Mouse (Mus musculus) stomach, postnatal 0 days (tissue): Measurements from ENCODE around the gene Sdcbp2. TPM values are rescaled to one million over a fixed set of nuclear protein-coding genes. Genes with fewer than 3 reads are reported as not detected.

Source experiments
- ATAC-seq: fragments of 200-750 bp; cut with Nextera tagmentation; 2 replicates; pipeline ENCODE4 v1.8.0; 2017; ENCODE audit not compliant: low FRiP score, low TSS enrichment
- DNase-seq: peaks from one replicate; pipeline ENCODE4 v3.0.0-alpha.2; 2016; ENCODE audit warnings: low spot score
- H3K27ac ChIP-seq: fragments of 300-500 bp; sonication (generic); replicated peaks from 2 replicates; pipeline ENCODE4 v1.5.1; 2014; ENCODE audit warnings: mild to moderate bottlenecking, control low read depth
- H3K27me3 ChIP-seq: fragments of 300-500 bp; sonication (generic); 2 replicates; pipeline ENCODE4 v1.6.1; 2014; ENCODE audit warnings: low read length; ENCODE audit not compliant: control insufficient read depth, insufficient read depth
- H3K36me3 ChIP-seq: fragments of 300-500 bp; sonication (generic); 2 replicates; pipeline ENCODE4 v1.6.1; 2014; ENCODE audit warnings: low read length, mixed read lengths; ENCODE audit not compliant: control insufficient read depth, insufficient read depth
- H3K4me1 ChIP-seq: fragments of 300-500 bp; sonication (generic); replicated peaks from 2 replicates; pipeline ENCODE4 v1.6.1; 2014; ENCODE audit warnings: antibody characterized with exemption; ENCODE audit not compliant: control insufficient read depth, insufficient read depth
- H3K4me2 ChIP-seq: fragments of 300-500 bp; sonication (generic); replicated peaks from 2 replicates; pipeline ENCODE4 v1.6.1; 2014; ENCODE audit warnings: low read depth, mild to moderate bottlenecking, control low read depth, moderate library complexity
- H3K4me3 ChIP-seq: fragments of 300-500 bp; sonication (generic); 2 replicates; pipeline ENCODE4 v1.5.1; 2014; ENCODE audit warnings: low read depth, low read length, control low read depth
- H3K9ac ChIP-seq: fragments of 300-500 bp; sonication (generic); 2 replicates; pipeline ENCODE4 v1.6.1; 2014; ENCODE audit warnings: mild to moderate bottlenecking, low read length, control low read depth, mixed read lengths
- H3K9me3 ChIP-seq: fragments of 300-500 bp; sonication (generic); 2 replicates; pipeline ENCODE4 v1.6.1; 2016; ENCODE audit warnings: low read length; ENCODE audit not compliant: control insufficient read depth
- CTCF ChIP-seq: IDR thresholded peaks from 2 replicates; pipeline ENCODE4 v1.5.1; 2016; ENCODE audit warnings: antibody characterized with exemption, low read depth, mild to moderate bottlenecking, moderate library complexity
- EP300 ChIP-seq: optimal IDR thresholded peaks from 2 replicates; pipeline ENCODE3; 2016; ENCODE audit warnings: antibody characterized with exemption
- WGBS: fragments of 180-500 bp; shearing (Covaris S2); extraction: QIAGEN DNeasy Blood & Tissue Kit; methylation state at CpG from one replicate; pipeline ENCODE4 v1.1.7; 2014; 5-methylcytosine and 5-hydroxymethylcytosine counted together
- polyA plus RNA-seq: library from polyadenylated mRNA; unstranded; fragments of >200 nt; fragmentation: Nextera tagmentation; extraction: Ambion mirVana; gene quantifications from 2 replicates; pipeline ENCODE4 v1.2.1, GENCODE M21; 2015

Gene Sdcbp2
- polyA plus RNA-seq, 1 experiment from 2014 or later: 156 TPM

- Histone ChIP-seq H3K27me3 (peaks cover 6% of the 10 kb centered on the region; the same call in 1 of the 2 replicates), H3K9ac (no peak overlapping the region), H3K4me2 (no peak overlapping the region), H3K4me1 (no peaks in the 10 kb centered on the region), H3K9me3 (no peaks in the 10 kb centered on the region), H3K27ac (no peak overlapping the region), H3K36me3 (no peaks in the 10 kb centered on the region), H3K4me3 (no peak overlapping the region)
- 28% methylated on average over 2 of the region's 2 CpGs for WGBS
- no peak for DNase-seq
- no peak for ATAC-seq
- TF ChIP-seq CTCF: no peak
- TF ChIP-seq EP300: no peak
Observed at GRCm38 (mm10) chr2:151634903-151635302, 62.5 kb downstream of the Sdcbp2 start.

GRCm38 (mm10) chr2:151635362-151636014 is 63.1 kb downstream of the Sdcbp2 start:
- Histone ChIP-seq H3K4me2 (no peak overlapping the region), H3K4me3 (no peak overlapping the region)

GRCm38 (mm10) chr2:151636015-151636402 is 63.6 kb downstream of the Sdcbp2 start:
- Histone ChIP-seq H3K4me3 (no peak overlapping the region), H3K27me3 (peaks cover 6% of the 10 kb centered on the region; the same call in 1 of the 2 replicates), H3K4me2 (no peak overlapping the region), H3K9ac (no peak overlapping the region), H3K36me3 (no peaks in the 10 kb centered on the region), H3K9me3 (no peaks in the 10 kb centered on the region), H3K4me1 (no peaks in the 10 kb centered on the region), H3K27ac (no peak overlapping the region)
- WGBS: 69% methylated on average over 2 of the region's 2 CpGs
- TF ChIP-seq EP300 (no peak), CTCF (no peak)
- DNase-seq: no peak
- ATAC-seq: no peak

More at GRCm38 (mm10) chr2:151635362-151636014, 63.1 kb downstream of the Sdcbp2 start:
- peaks cover 6% of the 10 kb centered on the region; the same call in 1 of the 2 replicates for H3K27me3 ChIP-seq
- 33% methylated on average over 9 of the region's 9 CpGs for WGBS
- H3K4me1 ChIP-seq: no peaks in the 10 kb centered on the region
- DNase-seq (no peak), ATAC-seq (no peak)
- no peak overlapping the region for H3K27ac ChIP-seq
- no peaks in the 10 kb centered on the region for H3K36me3 ChIP-seq
- no peaks in the 10 kb centered on the region for H3K9me3 ChIP-seq
- TF ChIP-seq EP300: no peak
- no peak overlapping the region for H3K9ac ChIP-seq

Other genes with a start within 250 kb of the Sdcbp2 start
- gene 4921509C19Rik, start 96.5 kb upstream of the Sdcbp2 start, polyA plus RNA-seq: not detected in 2 replicates
- 118 and 120 TPM in 2 replicates for gene Nsfl1c, start 78.4 kb upstream of the Sdcbp2 start, polyA plus RNA-seq
- gene Fkbp1a, start 30.1 kb upstream of the Sdcbp2 start, polyA plus RNA-seq: 325 and 360 TPM in 2 replicates
- gene Snph, start 60.0 kb downstream of the Sdcbp2 start, polyA plus RNA-seq: 0.50 and 0.52 TPM in 2 replicates
- not detected in 2 replicates for gene Rad21l, start 95.9 kb downstream of the Sdcbp2 start, polyA plus RNA-seq
- gene Tmem74b, start 129.4 kb downstream of the Sdcbp2 start, polyA plus RNA-seq: 0.40 and 0.62 TPM in 2 replicates
- 31.8 and 35.2 TPM in 2 replicates for gene Psmf1, start 171.6 kb downstream of the Sdcbp2 start, polyA plus RNA-seq